Mouse (Mus musculus) stomach, postnatal 0 days (tissue): ENCODE data around the gene Pitx2.

ENCODE experiments used
- CTCF ChIP-seq: IDR thresholded peaks from 2 replicates; pipeline ENCODE4 v1.5.1; 2016; ENCODE audit warnings: antibody characterized with exemption, low read depth, mild to moderate bottlenecking, moderate library complexity
- EP300 ChIP-seq: optimal IDR thresholded peaks from 2 replicates; pipeline ENCODE3; 2016; ENCODE audit warnings: antibody characterized with exemption

- TF ChIP-seq EP300 = no peak
- TF ChIP-seq CTCF = peak; percentile 19; the same call in 1 of the 2 replicates
Observed at GRCm38 (mm10) chr3:129199609-129200500, at the start of gene Pitx2.
